Mouse (Mus musculus) embryonic facial prominence, embryonic 15.5 days (tissue): ENCODE results near the gene Dock9. TPM values are rescaled to one million over a fixed set of nuclear protein-coding genes. Genes with fewer than 3 reads are reported as not detected.
A peak's percentile ranks its signal among the peaks of the same experiment; 100 is the strongest.

Experiments
- ATAC-seq: fragments of 200-750 bp; cut with Nextera tagmentation; 2 replicates; pipeline ENCODE4 v1.8.0; 2017; ENCODE audit warnings: low read depth, moderate TSS enrichment; ENCODE audit not compliant: insufficient number of reproducible peaks, low FRiP score, low TSS enrichment
- H3K27ac ChIP-seq: fragments of 300-500 bp; sonication (generic); replicated peaks from 2 replicates; pipeline ENCODE4 v1.5.1; 2015; ENCODE audit warnings: mild to moderate bottlenecking, inconsistent platforms
- H3K27me3 ChIP-seq: fragments of 300-500 bp; sonication (generic); 2 replicates; pipeline ENCODE4 v1.6.1; 2015; ENCODE audit warnings: inconsistent platforms
- H3K36me3 ChIP-seq: fragments of 300-500 bp; sonication (generic); 2 replicates; pipeline ENCODE4 v1.6.1; 2015; ENCODE audit warnings: mild to moderate bottlenecking, inconsistent platforms
- H3K4me1 ChIP-seq: fragments of 300-500 bp; sonication (generic); 2 replicates; pipeline ENCODE4 v1.6.1; 2015; ENCODE audit warnings: inconsistent platforms
- H3K4me2 ChIP-seq: fragments of 300-500 bp; sonication (generic); replicated peaks from 2 replicates; pipeline ENCODE4 v1.6.1; 2015; ENCODE audit warnings: mild to moderate bottlenecking, inconsistent platforms
- H3K4me3 ChIP-seq: fragments of 300-500 bp; sonication (generic); replicated peaks from 2 replicates; pipeline ENCODE4 v1.5.1; 2015; ENCODE audit warnings: mild to moderate bottlenecking, inconsistent platforms
- H3K9ac ChIP-seq: fragments of 300-500 bp; sonication (generic); 2 replicates; pipeline ENCODE4 v1.6.1; 2015; ENCODE audit warnings: inconsistent platforms
- H3K9me3 ChIP-seq: fragments of 300-500 bp; sonication (generic); replicated peaks from 2 replicates; pipeline ENCODE4 v1.6.1; 2016; ENCODE audit warnings: inconsistent platforms
- WGBS: fragments of 180-500 bp; shearing (Covaris S2); methylation state at CpG from one replicate; pipeline ENCODE4 v1.1.7; 2015; 5-methylcytosine and 5-hydroxymethylcytosine counted together
- polyA plus RNA-seq: library from polyadenylated mRNA; unstranded; fragments of >200 nt; fragmentation: Nextera tagmentation; extraction: Ambion mirVana; gene quantifications from 2 replicates; pipeline ENCODE4 v1.2.1, GENCODE M21; 2015

Gene Dock9
- polyA plus RNA-seq, 1 experiment from 2014 or later = 8.7 TPM

- 0 out of 2 replicates have a peak, but pooled peaks cover 3% of the 10 kb centered on the region for H3K36me3 ChIP-seq
- no peak for ATAC-seq
- no peak overlapping the region for H3K9ac ChIP-seq
- H3K27ac ChIP-seq = no peak overlapping the region
- 66% methylated on average over 4 of the region's 4 CpGs for WGBS
- H3K4me3 ChIP-seq = no peak overlapping the region
- no peaks in the 10 kb centered on the region for H3K27me3 ChIP-seq
- no peak overlapping the region for H3K4me2 ChIP-seq
- no peaks in the 10 kb centered on the region for H3K4me1 ChIP-seq
- no peaks in the 10 kb centered on the region for H3K9me3 ChIP-seq
These were observed 179.8 kb downstream of the Dock9 start for GRCm38 (mm10) chr14:121617645-121618390.

GRCm38 (mm10) chr14:121615431-121615830 lies 182.2 kb downstream of the Dock9 start:
- no peaks in the 10 kb centered on the region for H3K27me3 ChIP-seq
- H3K4me3 ChIP-seq = no peak overlapping the region
- H3K27ac ChIP-seq = no peak overlapping the region
- no peak overlapping the region for H3K9ac ChIP-seq
- H3K4me1 ChIP-seq = no peaks in the 10 kb centered on the region
- H3K9me3 ChIP-seq = no peaks in the 10 kb centered on the region
- H3K36me3 ChIP-seq = no peaks in the 10 kb centered on the region
- no peak overlapping the region for H3K4me2 ChIP-seq
- ATAC-seq = no peak
- 86% methylated on average over 10 of the region's 10 CpGs for WGBS

GRCm38 (mm10) chr14:121614461-121615170 lies 183.0 kb downstream of the Dock9 start:
- 76% methylated on average over 6 of the region's 6 CpGs for WGBS
- no peaks in the 10 kb centered on the region for H3K36me3 ChIP-seq
- no peaks in the 10 kb centered on the region for H3K27me3 ChIP-seq

GRCm38 (mm10) chr14:121613490-121613889 lies 184.1 kb downstream of the Dock9 start:
- Histone ChIP-seq H3K4me2 (no peak overlapping the region), H3K9me3 (no peaks in the 10 kb centered on the region), H3K36me3 (no peaks in the 10 kb centered on the region), H3K4me3 (no peak overlapping the region), H3K27ac (no peak overlapping the region), H3K9ac (no peak overlapping the region), H3K27me3 (no peaks in the 10 kb centered on the region), H3K4me1 (no peaks in the 10 kb centered on the region)
- no peak for ATAC-seq
- 80% methylated on average over 3 of the region's 3 CpGs for WGBS

More at GRCm38 (mm10) chr14:121614461-121615170, 183.0 kb downstream of the Dock9 start:
- H3K4me1 ChIP-seq = no peaks in the 10 kb centered on the region
- H3K9ac ChIP-seq = no peak overlapping the region
- H3K4me2 ChIP-seq = no peak overlapping the region
- no peak overlapping the region for H3K27ac ChIP-seq
- ATAC-seq = no peak
- H3K4me3 ChIP-seq = no peak overlapping the region
- H3K9me3 ChIP-seq = no peaks in the 10 kb centered on the region

GRCm38 (mm10) chr14:121612926-121613325 lies 184.7 kb downstream of the Dock9 start:
- no peak overlapping the region for H3K4me3 ChIP-seq
- no peak overlapping the region for H3K4me2 ChIP-seq
- H3K9me3 ChIP-seq = no peaks in the 10 kb centered on the region
- no peaks in the 10 kb centered on the region for H3K36me3 ChIP-seq
- 86% methylated on average over 4 of the region's 4 CpGs for WGBS
- no peaks in the 10 kb centered on the region for H3K27me3 ChIP-seq
- no peak overlapping the region for H3K27ac ChIP-seq
- no peak for ATAC-seq
- H3K4me1 ChIP-seq = no peaks in the 10 kb centered on the region
- H3K9ac ChIP-seq = no peak overlapping the region

GRCm38 (mm10) chr14:121611533-121611932 lies 186.1 kb downstream of the Dock9 start:
- Histone ChIP-seq H3K36me3 (no peaks in the 10 kb centered on the region), H3K27ac (no peak overlapping the region), H3K4me1 (no peaks in the 10 kb centered on the region), H3K4me3 (no peak overlapping the region), H3K27me3 (no peaks in the 10 kb centered on the region), H3K9ac (no peak overlapping the region), H3K9me3 (no peaks in the 10 kb centered on the region), H3K4me2 (no peak overlapping the region)
- 62% methylated on average over 4 of the region's 4 CpGs for WGBS
- no peak for ATAC-seq

- Histone ChIP-seq H3K4me1 (no peaks in the 10 kb centered on the region), H3K36me3 (no peaks in the 10 kb centered on the region), H3K4me3 (no peak overlapping the region), H3K9me3 (no peaks in the 10 kb centered on the region), H3K27ac (no peak overlapping the region), H3K27me3 (no peaks in the 10 kb centered on the region), H3K9ac (no peak overlapping the region), H3K4me2 (no peak overlapping the region)
- ATAC-seq = no peak; the same call in 1 of the 2 replicates
- WGBS = 58% methylated on average over 4 of the region's 4 CpGs
These were observed 186.5 kb downstream of the Dock9 start for GRCm38 (mm10) chr14:121611098-121611497.

- Histone ChIP-seq H3K4me2 (no peak overlapping the region), H3K9me3 (no peaks in the 10 kb centered on the region), H3K27ac (no peak overlapping the region), H3K4me3 (no peak overlapping the region), H3K4me1 (no peaks in the 10 kb centered on the region), H3K9ac (no peak overlapping the region), H3K27me3 (no peaks in the 10 kb centered on the region), H3K36me3 (no peaks in the 10 kb centered on the region)
- 0 out of 2 replicates have a peak, but pooled peaks have one; percentile 7 for ATAC-seq
- WGBS = 13% methylated on average over 5 of the region's 5 CpGs
These were observed 189.1 kb downstream of the Dock9 start for GRCm38 (mm10) chr14:121608522-121608921.

- Histone ChIP-seq H3K4me1 (no peaks in the 10 kb centered on the region), H3K36me3 (no peaks in the 10 kb centered on the region), H3K27me3 (no peaks in the 10 kb centered on the region), H3K4me3 (no peak overlapping the region), H3K4me2 (no peak overlapping the region), H3K27ac (no peak overlapping the region), H3K9ac (no peak overlapping the region), H3K9me3 (no peaks in the 10 kb centered on the region)
- WGBS = 82% methylated on average over 7 of the region's 7 CpGs
- ATAC-seq = no peak
These were observed 191.2 kb downstream of the Dock9 start for GRCm38 (mm10) chr14:121606433-121606832.

- Histone ChIP-seq H3K36me3 (no peaks in the 10 kb centered on the region), H3K4me3 (no peak overlapping the region), H3K4me2 (no peak overlapping the region), H3K4me1 (no peaks in the 10 kb centered on the region), H3K27ac (no peak overlapping the region), H3K9ac (no peak overlapping the region), H3K27me3 (no peaks in the 10 kb centered on the region), H3K9me3 (no peaks in the 10 kb centered on the region)
- WGBS = 82% methylated on average over 7 of the region's 7 CpGs
- no peak for ATAC-seq
These were observed 192.4 kb downstream of the Dock9 start for GRCm38 (mm10) chr14:121605260-121605659.

- Histone ChIP-seq H3K4me1 (no peaks in the 10 kb centered on the region), H3K4me2 (no peak overlapping the region), H3K36me3 (no peaks in the 10 kb centered on the region), H3K27me3 (no peaks in the 10 kb centered on the region), H3K9ac (no peak overlapping the region), H3K9me3 (no peaks in the 10 kb centered on the region), H3K4me3 (no peak overlapping the region), H3K27ac (no peak overlapping the region)
- WGBS = 57% methylated on average over 4 of the region's 4 CpGs
- ATAC-seq = no peak
These were observed 193.1 kb downstream of the Dock9 start for GRCm38 (mm10) chr14:121604565-121604964.
